ENCODE assay signal across 42 mouse cellular contexts in the genomic region with DNA sequence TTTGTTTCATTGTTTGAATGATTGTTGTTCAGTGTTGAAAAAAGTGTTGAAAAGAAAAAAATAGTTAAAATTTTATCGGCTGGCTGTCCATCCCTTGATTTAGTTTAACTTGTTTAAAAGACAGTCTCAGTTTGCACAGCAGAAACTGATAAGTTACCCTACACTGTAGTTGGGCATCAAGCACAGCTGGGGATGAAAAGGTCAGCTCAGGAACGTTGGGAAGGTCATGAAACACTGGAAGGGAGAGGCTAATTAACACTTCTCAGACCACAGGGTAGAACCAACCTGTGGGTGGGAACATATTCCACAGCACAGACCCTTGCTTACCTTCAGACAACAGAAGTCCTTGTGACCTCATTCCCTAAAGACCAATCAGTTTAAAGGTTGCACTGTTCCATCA. TPM values are rescaled to one million over a fixed set of nuclear protein-coding genes. Genes with fewer than 3 reads are reported as not detected.
"Had no signal": no experiment of that assay in that cellular context is flagged by ENCODE, and none has a peak within 500 bp of the region (broad histone marks: within the 10 kb centered on the region; RNA-seq: fewer than 3 reads in every experiment).

No protein-coding gene starts in this region.

- H3K4me2 ChIP-seq: heart, embryonic 11.5 days; heart, embryonic 12.5 days; heart, embryonic 13.5 days; heart, embryonic 15.5 days; hindbrain, embryonic 12.5 days; hindbrain, embryonic 13.5 days; hindbrain, embryonic 14.5 days; hindbrain, embryonic 15.5 days; intestine, embryonic 15.5 days; kidney, embryonic 15.5 days had no signal

- H3K9ac ChIP-seq: heart, embryonic 12.5 days; heart, embryonic 13.5 days; heart, embryonic 15.5 days; hindbrain, embryonic 12.5 days; hindbrain, embryonic 13.5 days; hindbrain, embryonic 14.5 days; hindbrain, embryonic 15.5 days; intestine, embryonic 15.5 days; kidney, embryonic 15.5 days had no signal

- H3K4me1 ChIP-seq: heart, embryonic 15.5 days; hindbrain, embryonic 10.5 days; hindbrain, embryonic 12.5 days; hindbrain, embryonic 13.5 days; hindbrain, embryonic 15.5 days; intestine, embryonic 15.5 days; kidney, embryonic 15.5 days had no signal

- DNase-seq: heart, postnatal 14 days; heart, postnatal 36 days; heart, postnatal 4 days; kidney, adult 11 months; kidney, adult 18-20 months; kidney, adult 2 months; kidney, adult 8-10 months; kidney, adult 9 months; kidney, postnatal 10 days; kidney, postnatal 14 days; kidney, postnatal 25 days; kidney, postnatal 36 days; kidney, postnatal 4 days; layer of hippocampus, adult 9-11 months; layer of hippocampus, postnatal 36 days had no signal

- ATAC-seq: hindbrain, embryonic 16.5 days; inflammation-experienced regulatory T-cells, adult 6 months; intestine, embryonic 15.5 days; intestine, embryonic 16.5 days; intestine, postnatal 0 days had no signal

- H3K27ac ChIP-seq: heart, embryonic 13.5 days; heart, embryonic 15.5 days; hindbrain, embryonic 10.5 days; hindbrain, embryonic 12.5 days; hindbrain, embryonic 13.5 days; hindbrain, embryonic 14.5 days; hindbrain, embryonic 15.5 days; intestine, embryonic 15.5 days; kidney, embryonic 15.5 days; kidney, postnatal 0 days; layer of hippocampus, adult 2 months; left cerebral cortex, adult 2 months had no signal

- H3K27me3 ChIP-seq: heart, embryonic 12.5 days; heart, embryonic 13.5 days; heart, embryonic 15.5 days; hindbrain, embryonic 12.5 days; hindbrain, embryonic 13.5 days; hindbrain, embryonic 15.5 days; intestine, embryonic 15.5 days; kidney, embryonic 15.5 days had no signal

- H3K36me3 ChIP-seq: heart, embryonic 15.5 days; hindbrain, embryonic 10.5 days; hindbrain, embryonic 12.5 days; hindbrain, embryonic 13.5 days; hindbrain, embryonic 15.5 days; intestine, embryonic 15.5 days; kidney, embryonic 15.5 days had no signal

- H3K4me3 ChIP-seq: heart, embryonic 12.5 days; heart, embryonic 13.5 days; heart, embryonic 15.5 days; hindbrain, embryonic 10.5 days; hindbrain, embryonic 12.5 days; hindbrain, embryonic 13.5 days; hindbrain, embryonic 15.5 days; intestine, embryonic 15.5 days; kidney, embryonic 15.5 days; layer of hippocampus, adult 2 months; left cerebral cortex, adult 2 months had no signal

- H3K9me3 ChIP-seq: hindbrain, embryonic 12.5 days; hindbrain, embryonic 13.5 days; hindbrain, embryonic 15.5 days; intestine, embryonic 15.5 days; kidney, embryonic 15.5 days had no signal

RNA-seq across cellular contexts. Expression of gene 4930505A04Rik, which starts 25.5 kb away (rescaled TPM):
- total RNA-seq: heart, postnatal 14 days; heart, postnatal 25 days; heart, postnatal 36 days; heart, postnatal 4 days; hematopoietic stem cell, adult 5-6 weeks had no signal
- polyA plus RNA-seq: heart, embryonic 11.5 days; heart, embryonic 12.5 days; heart, embryonic 13.5 days; heart, embryonic 14.5 days; heart, embryonic 16.5 days; heart, postnatal 0 days; hindbrain, embryonic 10.5 days; hindbrain, embryonic 11.5 days; hindbrain, embryonic 12.5 days; hindbrain, embryonic 15.5 days; inflammation-experienced regulatory T-cells, adult 6 months; intestine, embryonic 14.5 days; intestine, embryonic 15.5 days; intestine, embryonic 16.5 days; intestine, postnatal 0 days; kidney, embryonic 15.5 days; kidney, embryonic 16.5 days; kidney, postnatal 0 days; large intestine, adult 2 months had no signal
